Mouse (Mus musculus) heart, embryonic 10.5 days (tissue): ENCODE data around the gene Aif1l. TPM values are rescaled to one million over a fixed set of nuclear protein-coding genes. Genes with fewer than 3 reads are reported as not detected.

Experiments
- DNase-seq: peaks from one replicate; pipeline ENCODE4 v3.0.0-alpha.2; 2017; ENCODE audit warnings: low spot score
- H3K27ac ChIP-seq: fragments of 300-500 bp; sonication (generic); 2 replicates; pipeline ENCODE4 v1.5.1; 2016; ENCODE audit warnings: mild to moderate bottlenecking
- H3K27me3 ChIP-seq: fragments of 300-500 bp; sonication (generic); 2 replicates; pipeline ENCODE4 v1.6.1; 2016; ENCODE audit warnings: mild to moderate bottlenecking; ENCODE audit not compliant: poor library complexity, insufficient read depth, severe bottlenecking
- H3K36me3 ChIP-seq: fragments of 300-500 bp; sonication (generic); 2 replicates; pipeline ENCODE4 v1.6.1; 2016; ENCODE audit warnings: mild to moderate bottlenecking, moderate library complexity
- H3K4me1 ChIP-seq: fragments of 300-500 bp; sonication (generic); 2 replicates; pipeline ENCODE4 v1.6.1; 2016; ENCODE audit warnings: mild to moderate bottlenecking
- H3K4me3 ChIP-seq: fragments of 300-500 bp; sonication (generic); 2 replicates; pipeline ENCODE4 v1.5.1; 2016; ENCODE audit warnings: mild to moderate bottlenecking, moderate library complexity
- H3K9me3 ChIP-seq: fragments of 300-500 bp; sonication (generic); 2 replicates; pipeline ENCODE4 v1.6.1; 2016; ENCODE audit warnings: mild to moderate bottlenecking, moderate library complexity
- WGBS: fragments of 180-500 bp; shearing (Covaris S2); methylation state at CpG from one replicate; pipeline ENCODE4 v1.1.7; 2016; 5-methylcytosine and 5-hydroxymethylcytosine counted together
- polyA plus RNA-seq: library from polyadenylated mRNA; unstranded; fragments of >200 nt; fragmentation: Nextera tagmentation; extraction: Ambion mirVana; gene quantifications from 2 replicates; pipeline ENCODE4 v1.2.1, GENCODE M21; 2016

The Aif1l gene
- polyA plus RNA-seq, 1 experiment from 2014 or later, result 96.1 TPM

GRCm38 (mm10) chr2:31925936-31926335 lies 24.0 kb upstream of the Aif1l start:
- Histone ChIP-seq H3K27me3 (peaks cover 49% of the 10 kb centered on the region), H3K9me3 (no peaks in the 10 kb centered on the region), H3K27ac (no peak overlapping the region), H3K36me3 (no peaks in the 10 kb centered on the region), H3K4me1 (0 out of 2 replicates have a peak, but pooled peaks cover 1% of the 10 kb centered on the region), H3K4me3 (no peak overlapping the region)
- DNase-seq, result no peak
- 54% methylated on average over 4 of the region's 4 CpGs for WGBS

GRCm38 (mm10) chr2:31929664-31930063 lies 20.3 kb upstream of the Aif1l start:
- Histone ChIP-seq H3K27me3 (peaks cover 26% of the 10 kb centered on the region), H3K4me1 (0 out of 2 replicates have a peak, but pooled peaks cover 3% of the 10 kb centered on the region), H3K9me3 (no peaks in the 10 kb centered on the region), H3K4me3 (no peak overlapping the region), H3K36me3 (no peaks in the 10 kb centered on the region), H3K27ac (no peak overlapping the region)
- WGBS, result 83% methylated on average over 3 of the region's 3 CpGs
- DNase-seq, result no peak

GRCm38 (mm10) chr2:31934551-31934950 lies 15.4 kb upstream of the Aif1l start:
- Histone ChIP-seq H3K9me3 (no peaks in the 10 kb centered on the region), H3K4me1 (peaks cover 13% of the 10 kb centered on the region), H3K4me3 (no peak overlapping the region), H3K27ac (no peak overlapping the region), H3K36me3 (no peaks in the 10 kb centered on the region), H3K27me3 (peaks cover 12% of the 10 kb centered on the region; the same call in 1 of the 2 replicates)
- WGBS, result 54% methylated on average over 4 of the region's 4 CpGs
- DNase-seq, result no peak

GRCm38 (mm10) chr2:31935054-31935453 lies 14.9 kb upstream of the Aif1l start:
- no peak overlapping the region for H3K27ac ChIP-seq
- H3K4me1 ChIP-seq, result peaks cover 13% of the 10 kb centered on the region
- WGBS, result 24% methylated on average over 4 of the region's 4 CpGs
- no peaks in the 10 kb centered on the region for H3K9me3 ChIP-seq
- no peak for DNase-seq
- H3K27me3 ChIP-seq, result peaks cover 12% of the 10 kb centered on the region; the same call in 1 of the 2 replicates
- no peak overlapping the region for H3K4me3 ChIP-seq
- H3K36me3 ChIP-seq, result no peaks in the 10 kb centered on the region

GRCm38 (mm10) chr2:31938298-31938697 lies 11.6 kb upstream of the Aif1l start:
- 76% methylated on average over 1 of the region's 1 CpGs for WGBS
- H3K4me3 ChIP-seq, result no peak overlapping the region
- peaks cover 11% of the 10 kb centered on the region for H3K4me1 ChIP-seq
- no peak for DNase-seq
- no peaks in the 10 kb centered on the region; the same call in 1 of the 2 replicates for H3K27me3 ChIP-seq
- no peak overlapping the region for H3K27ac ChIP-seq
- H3K9me3 ChIP-seq, result no peaks in the 10 kb centered on the region
- no peaks in the 10 kb centered on the region for H3K36me3 ChIP-seq

GRCm38 (mm10) chr2:31943011-31943410 lies 6.9 kb upstream of the Aif1l start:
- H3K4me1 ChIP-seq, result no peaks in the 10 kb centered on the region
- H3K27ac ChIP-seq, result no peak overlapping the region
- no peaks in the 10 kb centered on the region; the same call in 1 of the 2 replicates for H3K27me3 ChIP-seq
- H3K9me3 ChIP-seq, result no peaks in the 10 kb centered on the region
- no peaks in the 10 kb centered on the region for H3K36me3 ChIP-seq
- no peak for DNase-seq
- H3K4me3 ChIP-seq, result no peak overlapping the region
- 61% methylated on average over 4 of the region's 4 CpGs for WGBS

GRCm38 (mm10) chr2:31945580-31945979 lies 4.4 kb upstream of the Aif1l start:
- no peak overlapping the region for H3K27ac ChIP-seq
- no peaks in the 10 kb centered on the region for H3K9me3 ChIP-seq
- no peaks in the 10 kb centered on the region for H3K36me3 ChIP-seq
- no peak overlapping the region for H3K4me3 ChIP-seq
- H3K27me3 ChIP-seq, result peaks cover 5% of the 10 kb centered on the region; the same call in 1 of the 2 replicates
- DNase-seq, result no peak
- WGBS, result 68% methylated on average over 2 of the region's 2 CpGs
- peaks cover 12% of the 10 kb centered on the region for H3K4me1 ChIP-seq

GRCm38 (mm10) chr2:31948392-31948791 lies 1.5 kb upstream of the Aif1l start:
- no peak for DNase-seq
- no peaks in the 10 kb centered on the region for H3K9me3 ChIP-seq
- H3K4me1 ChIP-seq, result peaks cover 40% of the 10 kb centered on the region
- H3K27ac ChIP-seq, result no peak overlapping the region
- 75% methylated on average over 6 of the region's 6 CpGs for WGBS
- peaks cover 10% of the 10 kb centered on the region for H3K36me3 ChIP-seq
- peaks cover 5% of the 10 kb centered on the region; the same call in 1 of the 2 replicates for H3K27me3 ChIP-seq
- H3K4me3 ChIP-seq, result no peak overlapping the region

GRCm38 (mm10) chr2:31948801-31949200 lies 1.1 kb upstream of the Aif1l start:
- Histone ChIP-seq H3K27me3 (peaks cover 5% of the 10 kb centered on the region; the same call in 1 of the 2 replicates), H3K4me1 (peaks cover 45% of the 10 kb centered on the region), H3K4me3 (no peak overlapping the region), H3K36me3 (peaks cover 10% of the 10 kb centered on the region), H3K9me3 (no peaks in the 10 kb centered on the region), H3K27ac (no peak overlapping the region)
- WGBS, result 67% methylated on average over 6 of the region's 6 CpGs
- no peak for DNase-seq

GRCm38 (mm10) chr2:31950966-31951365 lies 1.0 kb downstream of the Aif1l start:
- DNase-seq, result no peak
- H3K27me3 ChIP-seq, result peaks cover 5% of the 10 kb centered on the region; the same call in 1 of the 2 replicates
- H3K36me3 ChIP-seq, result peaks cover 10% of the 10 kb centered on the region
- H3K9me3 ChIP-seq, result no peaks in the 10 kb centered on the region
- H3K4me1 ChIP-seq, result peaks cover 61% of the 10 kb centered on the region
- WGBS, result 19% methylated on average over 9 of the region's 9 CpGs
- H3K27ac ChIP-seq, result peak overlapping the region; percentile 93
- peak overlapping the region; percentile 90 for H3K4me3 ChIP-seq

GRCm38 (mm10) chr2:31952236-31952635 lies 2.3 kb downstream of the Aif1l start:
- WGBS, result 87% methylated on average over 10 of the region's 10 CpGs
- Histone ChIP-seq H3K9me3 (no peaks in the 10 kb centered on the region), H3K4me3 (peak overlapping the region; percentile 23; the same call in 1 of the 2 replicates), H3K27me3 (peaks cover 5% of the 10 kb centered on the region; the same call in 1 of the 2 replicates), H3K4me1 (peaks cover 73% of the 10 kb centered on the region), H3K36me3 (peaks cover 12% of the 10 kb centered on the region), H3K27ac (peak overlapping the region; percentile 93)
- DNase-seq, result no peak

GRCm38 (mm10) chr2:31952725-31953124 lies 2.8 kb downstream of the Aif1l start:
- WGBS, result 82% methylated on average over 3 of the region's 3 CpGs
- peak overlapping the region; percentile 23; the same call in 1 of the 2 replicates for H3K4me3 ChIP-seq
- peaks cover 17% of the 10 kb centered on the region for H3K36me3 ChIP-seq
- peak overlapping the region; percentile 93 for H3K27ac ChIP-seq
- H3K9me3 ChIP-seq, result no peaks in the 10 kb centered on the region
- no peak for DNase-seq
- H3K4me1 ChIP-seq, result peaks cover 74% of the 10 kb centered on the region
- H3K27me3 ChIP-seq, result peaks cover 5% of the 10 kb centered on the region; the same call in 1 of the 2 replicates

GRCm38 (mm10) chr2:31953687-31954086 lies 3.7 kb downstream of the Aif1l start:
- H3K9me3 ChIP-seq, result no peaks in the 10 kb centered on the region
- WGBS, result 35% methylated on average over 8 of the region's 8 CpGs
- H3K4me1 ChIP-seq, result peaks cover 80% of the 10 kb centered on the region
- H3K4me3 ChIP-seq, result 0 out of 2 replicates have a peak overlapping the region, but pooled peaks have one; percentile 6
- peak; percentile 92 for DNase-seq
- H3K27me3 ChIP-seq, result peaks cover 5% of the 10 kb centered on the region; the same call in 1 of the 2 replicates
- H3K27ac ChIP-seq, result peak overlapping the region; percentile 93
- peaks cover 24% of the 10 kb centered on the region for H3K36me3 ChIP-seq

GRCm38 (mm10) chr2:31954779-31955181 lies 4.8 kb downstream of the Aif1l start:
- H3K4me3 ChIP-seq, result no peak overlapping the region
- H3K27me3 ChIP-seq, result no peaks in the 10 kb centered on the region
- H3K4me1 ChIP-seq, result peaks cover 77% of the 10 kb centered on the region
- peak overlapping the region; percentile 93 for H3K27ac ChIP-seq
- 67% methylated on average over 9 of the region's 9 CpGs for WGBS
- H3K36me3 ChIP-seq, result peaks cover 32% of the 10 kb centered on the region
- no peak for DNase-seq
- no peaks in the 10 kb centered on the region for H3K9me3 ChIP-seq
